Mouse (Mus musculus): ENCODE results near the gene Ugt1a9. TPM values are rescaled to one million over a fixed set of nuclear protein-coding genes. Genes with fewer than 3 reads are reported as not detected.
"Not testable (repeated sequence)": the region's sequence is repeated elsewhere in the genome, so short reads cannot be mapped to it uniquely, and the experiment has no call there.

Ugt1a9 gene
- total RNA-seq, 1 experiment = not detected

- Histone ChIP-seq H3K4me3 (ENCODE audit: insufficient read depth in 1 of 2, low read depth in 1 of 2, low read length in 2 of 2, poor library complexity in 1 of 2, severe bottlenecking in 1 of 2) (no peak within 1 kb of the TSS), H3K36me3 (ENCODE audit: control insufficient read depth, insufficient read depth, low read length, poor library complexity, severe bottlenecking) (no peaks in the 10 kb centered on the region), H3K27ac (ENCODE audit: insufficient read depth, low read depth, low read length, poor library complexity, severe bottlenecking) (no peak within 1 kb of the TSS), H3K9ac (ENCODE audit: insufficient read depth, low read depth, low read length, poor library complexity, severe bottlenecking) (no peak within 1 kb of the TSS), H3K9me3 (ENCODE audit: control insufficient read depth, insufficient read depth, low read depth, low read length) (no peaks in the 10 kb centered on the region), H3K4me1 (ENCODE audit: control insufficient read depth in 2 of 2, insufficient read depth in 2 of 2, low read length in 2 of 2, poor library complexity in 1 of 2) (no peaks in the 10 kb centered on the region)
- in situ Hi-C loops (cut with MboI; ENCODE audit: low sequenced_read_pairs in 2 of 2, unreplicated experiment in 2 of 2) = no loop called here
- DNase-seq (ENCODE audit: low read depth, low spot score) = no peak
- TF ChIP-seq MAFK (IDR thresholded peaks at IDR 0.05; ENCODE audit: insufficient read depth, low read depth, low read length) (no peak), ZNF384 (IDR thresholded peaks at IDR 0.05; ENCODE audit: low read depth, low read length) (no peak), CHD2 (IDR thresholded peaks at IDR 0.05; ENCODE audit: low read depth, low read length) (no peak), HCFC1 (IDR thresholded peaks at IDR 0.05; ENCODE audit: borderline replicate concordance, insufficient read depth, low read length) (no peak), ZC3H11A (IDR thresholded peaks at IDR 0.05; ENCODE audit: borderline replicate concordance, low read depth, low read length) (no peak)
These were observed 15.5 kb upstream of the Ugt1a9 start, which contains the start of gene Ugt1a10 for GRCm38 (mm10) chr1:88055088-88055487. Gene Ugt1a10, plus strand, starts transcription at chr1:88055388.

- H3K36me3 ChIP-seq (ENCODE audit: control insufficient read depth, insufficient read depth, low read length, poor library complexity, severe bottlenecking); H3K9me3 ChIP-seq (ENCODE audit: control insufficient read depth, insufficient read depth, low read depth, low read length); in situ Hi-C loops (cut with MboI; ENCODE audit: low sequenced_read_pairs in 2 of 2, unreplicated experiment in 2 of 2); H3K27ac ChIP-seq (ENCODE audit: insufficient read depth, low read depth, low read length, poor library complexity, severe bottlenecking); H3K9ac ChIP-seq (ENCODE audit: insufficient read depth, low read depth, low read length, poor library complexity, severe bottlenecking); H3K4me1 ChIP-seq (ENCODE audit: control insufficient read depth in 2 of 2, insufficient read depth in 2 of 2, low read length in 2 of 2, poor library complexity in 1 of 2); H3K4me3 ChIP-seq (ENCODE audit: insufficient read depth in 1 of 2, low read depth in 1 of 2, low read length in 2 of 2, poor library complexity in 1 of 2, severe bottlenecking in 1 of 2); DNase-seq (ENCODE audit: low read depth, low spot score): not testable (repeated sequence)
These were observed 4.0 kb upstream of the Ugt1a9 start for GRCm38 (mm10) chr1:88066472-88067102.

GRCm38 (mm10) chr1:88070902-88071301, 302 bp downstream of the Ugt1a9 start:
- Histone ChIP-seq H3K9me3 (ENCODE audit: control insufficient read depth, insufficient read depth, low read depth, low read length) (no peaks in the 10 kb centered on the region), H3K4me1 (ENCODE audit: control insufficient read depth in 2 of 2, insufficient read depth in 2 of 2, low read length in 2 of 2, poor library complexity in 1 of 2) (no peaks in the 10 kb centered on the region; a peak in 1 of 4 replicates), H3K36me3 (ENCODE audit: control insufficient read depth, insufficient read depth, low read length, poor library complexity, severe bottlenecking) (no peaks in the 10 kb centered on the region), H3K4me3 (ENCODE audit: insufficient read depth in 1 of 2, low read depth in 1 of 2, low read length in 2 of 2, poor library complexity in 1 of 2, severe bottlenecking in 1 of 2) (no peak overlapping the region), H3K9ac (ENCODE audit: insufficient read depth, low read depth, low read length, poor library complexity, severe bottlenecking) (no peak overlapping the region), H3K27ac (ENCODE audit: insufficient read depth, low read depth, low read length, poor library complexity, severe bottlenecking) (no peak overlapping the region)
- in situ Hi-C loops (cut with MboI; ENCODE audit: low sequenced_read_pairs in 2 of 2, unreplicated experiment in 2 of 2) = no loop called here
- no peak for DNase-seq (ENCODE audit: low read depth, low spot score)
- no peak for TF ChIP-seq HCFC1 (IDR thresholded peaks at IDR 0.05; ENCODE audit: borderline replicate concordance, insufficient read depth, low read length)

- Histone ChIP-seq H3K27ac (ENCODE audit: insufficient read depth, low read depth, low read length, poor library complexity, severe bottlenecking) (no peak overlapping the region), H3K9ac (ENCODE audit: insufficient read depth, low read depth, low read length, poor library complexity, severe bottlenecking) (no peak overlapping the region), H3K4me3 (ENCODE audit: insufficient read depth in 1 of 2, low read depth in 1 of 2, low read length in 2 of 2, poor library complexity in 1 of 2, severe bottlenecking in 1 of 2) (no peak overlapping the region), H3K36me3 (ENCODE audit: control insufficient read depth, insufficient read depth, low read length, poor library complexity, severe bottlenecking) (no peaks in the 10 kb centered on the region), H3K9me3 (ENCODE audit: control insufficient read depth, insufficient read depth, low read depth, low read length) (no peaks in the 10 kb centered on the region), H3K4me1 (ENCODE audit: control insufficient read depth in 2 of 2, insufficient read depth in 2 of 2, low read length in 2 of 2, poor library complexity in 1 of 2) (no peaks in the 10 kb centered on the region; a peak in 1 of 4 replicates)
- DNase-seq (ENCODE audit: low read depth, low spot score) = no peak
- TF ChIP-seq HCFC1 (IDR thresholded peaks at IDR 0.05; ENCODE audit: borderline replicate concordance, insufficient read depth, low read length) = no peak
- TF ChIP-seq ZNF384 (IDR thresholded peaks at IDR 0.05; ENCODE audit: low read depth, low read length) = no peak
- TF ChIP-seq MAFK (IDR thresholded peaks at IDR 0.05; ENCODE audit: insufficient read depth, low read depth, low read length) = no peak
- no peak for TF ChIP-seq ZC3H11A (IDR thresholded peaks at IDR 0.05; ENCODE audit: borderline replicate concordance, low read depth, low read length)
- no peak for TF ChIP-seq CHD2 (IDR thresholded peaks at IDR 0.05; ENCODE audit: low read depth, low read length)
- in situ Hi-C loops (cut with MboI; ENCODE audit: low sequenced_read_pairs in 2 of 2, unreplicated experiment in 2 of 2) = no loop called here
These were observed 3.9 kb downstream of the Ugt1a9 start for GRCm38 (mm10) chr1:88074471-88074870.

GRCm38 (mm10) chr1:88077128-88077527, 6.5 kb downstream of the Ugt1a9 start:
- Histone ChIP-seq H3K36me3 (ENCODE audit: control insufficient read depth, insufficient read depth, low read length, poor library complexity, severe bottlenecking) (no peaks in the 10 kb centered on the region), H3K4me1 (ENCODE audit: control insufficient read depth in 2 of 2, insufficient read depth in 2 of 2, low read length in 2 of 2, poor library complexity in 1 of 2) (no peaks in the 10 kb centered on the region), H3K9ac (ENCODE audit: insufficient read depth, low read depth, low read length, poor library complexity, severe bottlenecking) (no peak overlapping the region), H3K4me3 (ENCODE audit: insufficient read depth in 1 of 2, low read depth in 1 of 2, low read length in 2 of 2, poor library complexity in 1 of 2, severe bottlenecking in 1 of 2) (no peak overlapping the region), H3K27ac (ENCODE audit: insufficient read depth, low read depth, low read length, poor library complexity, severe bottlenecking) (no peak overlapping the region), H3K9me3 (ENCODE audit: control insufficient read depth, insufficient read depth, low read depth, low read length) (no peaks in the 10 kb centered on the region)
- no peak for DNase-seq (ENCODE audit: low read depth, low spot score)
- TF ChIP-seq HCFC1 (IDR thresholded peaks at IDR 0.05; ENCODE audit: borderline replicate concordance, insufficient read depth, low read length) = no peak
- TF ChIP-seq ZNF384 (IDR thresholded peaks at IDR 0.05; ENCODE audit: low read depth, low read length) = no peak
- no peak for TF ChIP-seq CHD2 (IDR thresholded peaks at IDR 0.05; ENCODE audit: low read depth, low read length)
- no peak for TF ChIP-seq ZC3H11A (IDR thresholded peaks at IDR 0.05; ENCODE audit: borderline replicate concordance, low read depth, low read length)
- TF ChIP-seq MAFK (IDR thresholded peaks at IDR 0.05; ENCODE audit: insufficient read depth, low read depth, low read length) = no peak
- in situ Hi-C loops (cut with MboI; ENCODE audit: low sequenced_read_pairs in 2 of 2, unreplicated experiment in 2 of 2) = no loop called here
